Mouse (Mus musculus) stomach, embryonic 16.5 days (tissue): ENCODE measurements at regions not wholly inside any gene's neighbourhood (a gene's known extent, or its start where the extent isn't known, plus 50 kb on each side); places are given as distances from the start of the nearest gene placed in this dataset.

Experiments
- ATAC-seq: fragments of 200-750 bp; cut with Nextera tagmentation; 2 replicates; pipeline ENCODE4 v1.8.0; 2017; ENCODE audit warnings: moderate number of reproducible peaks, moderate TSS enrichment; ENCODE audit not compliant: insufficient read depth, low FRiP score
- H3K27ac ChIP-seq: fragments of 300-500 bp; sonication (generic); 2 replicates; pipeline ENCODE4 v1.5.1; 2014; ENCODE audit warnings: low read length
- H3K27me3 ChIP-seq: fragments of 300-500 bp; sonication (generic); 2 replicates; pipeline ENCODE4 v1.6.1; 2014; ENCODE audit warnings: low read length, control low read depth, mixed read lengths; ENCODE audit not compliant: control insufficient read depth, insufficient read depth
- H3K36me3 ChIP-seq: fragments of 300-500 bp; sonication (generic); 2 replicates; pipeline ENCODE4 v1.6.1; 2014; ENCODE audit warnings: low read length; ENCODE audit not compliant: control insufficient read depth, insufficient read depth
- H3K4me1 ChIP-seq: fragments of 300-500 bp; sonication (generic); 2 replicates; pipeline ENCODE4 v1.6.1; 2014; ENCODE audit warnings: low read length, control low read depth, mixed read lengths; ENCODE audit not compliant: control insufficient read depth, insufficient read depth
- H3K4me2 ChIP-seq: fragments of 300-500 bp; sonication (generic); 2 replicates; pipeline ENCODE4 v1.6.1; 2014; ENCODE audit warnings: low read depth, low read length, mixed read lengths
- H3K4me3 ChIP-seq: fragments of 300-500 bp; sonication (generic); replicated peaks from 2 replicates; pipeline ENCODE4 v1.5.1; 2014; ENCODE audit warnings: mild to moderate bottlenecking, low read length
- H3K9ac ChIP-seq: fragments of 300-500 bp; sonication (generic); 2 replicates; pipeline ENCODE4 v1.6.1; 2014; ENCODE audit warnings: low read length
- H3K9me3 ChIP-seq: fragments of 300-500 bp; sonication (generic); replicated peaks from 2 replicates; pipeline ENCODE4 v1.6.1; 2016; ENCODE audit warnings: low read length, control low read depth; ENCODE audit not compliant: control insufficient read depth
- WGBS: fragments of 180-500 bp; shearing (Covaris S2); extraction: QIAGEN DNeasy Blood & Tissue Kit; methylation state at CpG from one replicate; pipeline ENCODE4 v1.1.7; 2014; 5-methylcytosine and 5-hydroxymethylcytosine counted together

DNA sequence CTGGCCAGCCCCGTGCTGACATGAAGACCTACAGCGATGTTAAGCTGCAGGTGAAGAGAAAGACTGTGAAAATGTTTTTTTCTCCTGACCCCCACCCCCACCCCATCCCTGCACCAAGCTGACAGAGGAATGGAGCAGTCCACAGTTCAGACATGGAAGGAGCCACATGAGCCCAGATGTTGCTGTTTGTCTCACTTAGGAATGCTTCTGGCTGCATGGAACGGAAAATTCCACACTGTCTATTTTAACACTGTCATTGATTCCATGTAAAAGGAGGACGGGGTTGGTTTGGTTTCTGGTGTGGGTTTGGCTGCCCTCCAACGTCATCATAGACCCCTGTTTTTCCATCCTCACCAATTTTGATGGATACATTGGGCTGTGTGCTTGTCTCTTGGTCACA is 179.3 kb downstream of the Gpat3 start:
- Histone ChIP-seq H3K36me3 (no peaks in the 10 kb centered on the region), H3K4me3 (no peak overlapping the region), H3K4me1 (no peaks in the 10 kb centered on the region), H3K27me3 (no peaks in the 10 kb centered on the region; the same call in 1 of the 2 replicates), H3K27ac (no peak overlapping the region), H3K9me3 (no peaks in the 10 kb centered on the region), H3K9ac (no peak overlapping the region), H3K4me2 (no peak overlapping the region)
- ATAC-seq, result no peak
- 68% methylated on average over 5 of the region's 5 CpGs for WGBS

DNA sequence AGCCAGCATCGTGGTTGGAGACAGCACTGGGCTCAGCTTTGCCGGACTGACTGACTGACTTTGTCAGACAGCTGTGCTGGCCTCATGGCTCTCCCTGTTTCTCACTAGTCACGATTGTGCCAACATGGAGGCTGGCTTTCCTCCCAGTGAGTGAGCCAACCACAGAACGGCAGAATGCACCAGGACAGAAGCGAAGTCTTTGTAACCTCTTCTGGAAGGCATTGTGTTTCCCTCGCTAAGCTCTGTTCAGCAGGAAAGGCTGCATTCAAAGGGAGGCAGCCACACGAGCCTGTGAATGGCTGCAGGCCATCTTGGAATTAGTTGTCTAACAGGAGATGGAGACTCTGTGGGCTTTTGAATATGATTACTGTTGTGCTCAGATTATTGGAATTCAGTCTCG is 178.3 kb downstream of the Gpat3 start:
- Histone ChIP-seq H3K4me2 (no peak overlapping the region), H3K4me1 (no peaks in the 10 kb centered on the region), H3K9ac (no peak overlapping the region), H3K36me3 (no peaks in the 10 kb centered on the region), H3K4me3 (no peak overlapping the region), H3K9me3 (no peaks in the 10 kb centered on the region), H3K27ac (no peak overlapping the region), H3K27me3 (no peaks in the 10 kb centered on the region; the same call in 1 of the 2 replicates)
- ATAC-seq, result no peak
- 73% methylated on average over 8 of the region's 8 CpGs for WGBS

DNA sequence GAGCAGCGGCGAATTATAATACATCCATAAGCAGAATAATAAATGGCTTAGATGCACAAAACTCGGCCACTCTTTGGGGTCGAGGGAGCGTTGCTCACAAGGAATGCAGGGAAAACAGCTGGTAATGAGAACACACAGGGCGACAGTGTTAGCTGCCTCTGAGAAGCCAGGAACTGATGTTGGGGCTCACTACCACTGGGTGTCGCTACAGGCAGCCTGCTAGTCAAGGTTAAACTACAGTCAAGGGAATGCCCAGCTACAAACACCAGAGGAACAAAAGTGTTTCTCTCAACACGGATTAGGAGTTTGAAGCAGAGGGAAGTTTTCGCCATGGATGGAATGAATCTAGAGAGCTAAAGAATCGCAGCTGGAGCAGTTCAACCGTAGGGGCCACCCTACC is 175.3 kb downstream of the Gpat3 start:
- Histone ChIP-seq H3K4me2 (no peak overlapping the region), H3K9me3 (no peaks in the 10 kb centered on the region), H3K9ac (no peak overlapping the region), H3K27me3 (no peaks in the 10 kb centered on the region; the same call in 1 of the 2 replicates), H3K4me1 (no peaks in the 10 kb centered on the region), H3K4me3 (no peak overlapping the region), H3K27ac (no peak overlapping the region), H3K36me3 (no peaks in the 10 kb centered on the region)
- ATAC-seq, result peak; percentile 81
- 7% methylated on average over 11 of the region's 11 CpGs for WGBS

DNA sequence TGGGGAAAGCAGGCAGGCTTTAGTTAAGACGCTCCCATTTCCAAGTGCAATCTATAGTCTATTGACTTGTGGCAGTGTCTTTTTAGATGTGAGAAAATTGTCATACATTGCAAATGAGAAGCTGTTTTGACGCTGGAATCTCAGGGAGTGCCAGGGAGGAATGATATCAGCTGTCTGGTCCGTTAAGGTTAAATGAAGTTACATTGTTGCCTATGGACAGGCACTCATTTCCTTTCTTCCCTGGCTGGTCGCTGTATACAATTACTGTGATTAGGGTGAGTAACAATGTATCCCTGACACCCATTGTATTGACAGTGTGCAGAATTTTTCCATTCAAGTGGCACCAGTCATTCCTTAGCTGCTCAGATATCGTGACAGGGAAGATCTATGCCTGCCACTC is 168.3 kb downstream of the Gpat3 start:
- Histone ChIP-seq H3K27me3 (no peaks in the 10 kb centered on the region), H3K4me1 (no peaks in the 10 kb centered on the region), H3K9me3 (no peaks in the 10 kb centered on the region), H3K4me3 (no peak overlapping the region), H3K27ac (no peak overlapping the region), H3K9ac (no peak overlapping the region), H3K4me2 (no peak overlapping the region), H3K36me3 (no peaks in the 10 kb centered on the region)
- WGBS, result 73% methylated on average over 5 of the region's 5 CpGs
- ATAC-seq, result no peak

DNA sequence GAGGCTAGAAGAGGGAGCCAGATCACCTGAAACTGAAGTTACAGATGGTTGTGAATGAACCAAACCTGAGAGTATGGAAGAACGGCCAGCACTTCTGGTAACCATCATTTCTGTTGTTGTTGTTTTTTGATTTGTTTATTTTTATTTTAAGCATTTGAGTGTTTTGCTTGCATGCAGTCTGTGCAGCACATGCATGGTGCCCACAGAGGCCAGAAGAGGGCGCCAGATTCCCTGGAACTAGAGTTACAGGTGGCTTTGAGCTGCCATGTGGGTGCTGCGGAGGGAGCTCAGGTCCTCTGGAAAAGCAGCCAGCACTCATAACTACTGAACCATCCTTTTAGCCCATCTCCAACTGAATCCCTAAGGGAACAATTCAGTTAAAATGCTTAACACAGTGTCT is 159.7 kb downstream of the Gpat3 start:
- no peak for ATAC-seq
- Histone ChIP-seq H3K9ac (no peak overlapping the region), H3K27ac (no peak overlapping the region), H3K9me3 (no peaks in the 10 kb centered on the region), H3K27me3 (no peaks in the 10 kb centered on the region), H3K4me2 (no peak overlapping the region), H3K4me3 (no peak overlapping the region), H3K36me3 (no peaks in the 10 kb centered on the region), H3K4me1 (no peaks in the 10 kb centered on the region)
- 69% methylated on average over 3 of the region's 3 CpGs for WGBS

DNA sequence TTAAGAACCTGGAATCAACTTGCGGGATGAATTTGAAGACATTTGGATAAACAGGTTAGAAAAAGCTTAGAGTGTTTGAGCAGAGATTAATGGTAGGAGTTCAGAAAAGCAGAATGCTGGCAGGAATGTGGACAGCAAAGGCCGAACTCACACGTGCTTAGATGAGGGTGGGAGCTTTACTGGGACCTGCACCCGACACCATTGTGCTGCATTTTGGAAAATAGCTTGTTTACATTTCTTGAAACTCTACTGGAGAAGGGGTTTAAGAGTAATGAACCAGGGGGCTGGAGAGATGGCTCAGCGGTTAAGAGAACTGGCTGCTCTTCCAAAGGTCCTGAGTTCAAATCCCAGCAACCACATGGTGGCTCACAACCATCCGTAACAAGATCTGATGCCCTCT is 154.9 kb downstream of the Gpat3 start:
- Histone ChIP-seq H3K9me3 (no peaks in the 10 kb centered on the region), H3K9ac (no peak overlapping the region), H3K4me1 (no peaks in the 10 kb centered on the region), H3K4me2 (no peak overlapping the region), H3K4me3 (no peak overlapping the region), H3K27ac (no peak overlapping the region), H3K27me3 (no peaks in the 10 kb centered on the region), H3K36me3 (no peaks in the 10 kb centered on the region)
- 66% methylated on average over 6 of the region's 6 CpGs for WGBS
- no peak for ATAC-seq

DNA sequence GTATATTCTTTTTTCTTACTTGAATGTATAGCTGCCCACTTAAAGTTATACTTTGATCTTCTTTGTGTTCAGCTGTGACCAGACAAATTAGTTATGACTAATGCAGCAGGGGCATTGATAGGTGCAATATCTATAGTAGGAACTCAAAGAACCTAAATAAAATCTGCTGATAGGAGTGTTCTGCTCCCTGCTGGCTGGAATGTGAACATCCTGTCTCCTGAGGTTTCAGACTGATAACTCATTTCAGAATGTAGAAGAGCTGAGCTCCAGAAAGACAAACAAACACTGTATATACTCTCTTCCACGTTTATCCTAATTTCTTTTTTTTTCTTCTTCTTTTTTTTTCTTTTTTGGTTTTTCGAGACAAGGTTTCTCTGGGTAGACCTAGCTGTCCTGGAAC is 146.9 kb downstream of the Gpat3 start:
- no peak for ATAC-seq

DNA sequence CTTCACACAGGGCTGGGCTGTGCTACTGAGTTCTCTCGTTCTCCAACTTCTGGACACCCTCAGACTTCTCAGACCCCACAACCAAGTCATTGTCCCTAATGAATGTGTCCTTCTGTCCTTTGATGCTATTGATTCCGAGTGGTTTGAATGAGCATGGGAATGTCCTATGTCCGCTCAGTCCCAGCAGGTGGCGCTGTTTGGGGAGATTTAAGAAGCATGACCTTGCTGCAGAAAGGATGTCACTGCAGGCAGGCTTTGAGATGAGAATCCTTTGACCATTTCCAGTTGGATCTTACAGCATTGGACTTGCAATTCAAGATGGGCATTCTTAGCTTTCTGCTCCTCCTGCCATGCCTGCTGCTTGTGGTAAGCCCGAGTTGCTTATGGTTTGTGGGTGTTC is 146.1 kb downstream of the Gpat3 start:
- no peaks in the 10 kb centered on the region for H3K9me3 ChIP-seq
- H3K4me3 ChIP-seq, result no peak overlapping the region
- H3K4me2 ChIP-seq, result no peak overlapping the region
- H3K9ac ChIP-seq, result no peak overlapping the region
- H3K27ac ChIP-seq, result no peak overlapping the region
- no peaks in the 10 kb centered on the region for H3K27me3 ChIP-seq
- no peaks in the 10 kb centered on the region for H3K4me1 ChIP-seq
- no peak for ATAC-seq
- H3K36me3 ChIP-seq, result no peaks in the 10 kb centered on the region
- 30% methylated on average over 5 of the region's 5 CpGs for WGBS

More for the DNA sequence above, 146.9 kb downstream of the Gpat3 start:
- Histone ChIP-seq H3K27ac (no peak overlapping the region), H3K4me3 (no peak overlapping the region), H3K9me3 (no peaks in the 10 kb centered on the region), H3K36me3 (no peaks in the 10 kb centered on the region), H3K27me3 (no peaks in the 10 kb centered on the region), H3K4me1 (no peaks in the 10 kb centered on the region), H3K4me2 (no peak overlapping the region), H3K9ac (no peak overlapping the region)
- 64% methylated on average over 2 of the region's 2 CpGs for WGBS

DNA sequence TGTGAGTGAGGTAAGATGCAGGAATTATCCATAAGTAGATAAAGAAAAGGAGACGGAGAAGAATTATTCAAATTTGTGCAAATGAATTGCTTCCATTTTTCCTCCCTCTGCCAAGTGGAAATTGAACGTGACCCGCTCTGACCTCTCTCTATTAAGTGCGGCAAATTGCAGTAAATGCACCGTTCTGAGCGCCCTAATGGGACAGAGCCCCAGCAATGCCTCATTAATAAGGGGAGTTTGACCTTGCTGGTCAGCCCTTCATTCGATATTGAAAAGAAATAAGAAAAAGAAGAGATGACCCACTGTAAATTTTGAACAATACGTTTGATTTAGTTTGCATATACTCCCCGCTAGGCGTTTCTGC is 137.0 kb downstream of the Gpat3 start:
- WGBS, result 67% methylated on average over 10 of the region's 10 CpGs
- no peaks in the 10 kb centered on the region for H3K36me3 ChIP-seq

More for the DNA sequence above, 137.0 kb downstream of the Gpat3 start:
- no peak for ATAC-seq
- no peak overlapping the region for H3K9ac ChIP-seq
- H3K4me3 ChIP-seq, result no peak overlapping the region
- no peak overlapping the region for H3K4me2 ChIP-seq
- H3K9me3 ChIP-seq, result no peaks in the 10 kb centered on the region
- no peak overlapping the region for H3K27ac ChIP-seq
- H3K4me1 ChIP-seq, result no peaks in the 10 kb centered on the region
- H3K27me3 ChIP-seq, result no peaks in the 10 kb centered on the region
